Mouse (Mus musculus) liver, embryonic 14.5 days (tissue): ENCODE data around the gene Tmem51.

ENCODE experiments used
- CTCF ChIP-seq: IDR thresholded peaks from 2 replicates; pipeline ENCODE4 v1.5.1; 2016; ENCODE audit warnings: antibody characterized with exemption, low read depth, control low read depth
- EP300 ChIP-seq: IDR thresholded peaks from 2 replicates; pipeline ENCODE4 v1.6.1; 2016; ENCODE audit warnings: antibody characterized with exemption, low read depth

GRCm38 (mm10) chr4:142023166-142023565, 60.9 kb downstream of the Tmem51 start:
- no peak for TF ChIP-seq EP300
- TF ChIP-seq CTCF, result no peak
